11 mouse cellular contexts compared by ENCODE assay signal in genomic region chr8:127856351-127857135, GRCm38 (mm10).
DNase-seq lines count a peak whose midpoint lies in the region; ATAC-seq and TF ChIP-seq lines count a peak whose summit lies in the region.
"Had no signal": no experiment of that assay in that cellular context is flagged by ENCODE, and none has a peak within 500 bp of the region (broad histone marks: within the 10 kb centered on the region; RNA-seq: fewer than 3 reads in every experiment).

No protein-coding gene starts in this region.

- no peak for TF ChIP-seq CTCF in heart, postnatal 0 days (IDR thresholded peaks at IDR 0.05; ENCODE audit: low read depth)
- TF ChIP-seq CTCF in layer of hippocampus, adult 2 months (conservative IDR thresholded peaks at IDR 0.05) = no peak

- 36% methylated on average over 5 of the region's 5 CpGs for WGBS in heart, postnatal 0 days
- 22% methylated on average over 5 of the region's 5 CpGs for WGBS in lung, embryonic 15.5 days
- WGBS in hindbrain, embryonic 12.5 days = 52% methylated on average over 5 of the region's 5 CpGs

- no peaks in the 10 kb centered on the region for H3K36me3 ChIP-seq in heart, postnatal 0 days (replicated peaks; ENCODE audit: control insufficient read depth, insufficient read depth, low read length)
- H3K36me3 ChIP-seq in lung, embryonic 15.5 days = no peaks in the 10 kb centered on the region
- no peaks in the 10 kb centered on the region for H3K36me3 ChIP-seq in hindbrain, embryonic 12.5 days
- H3K36me3 ChIP-seq: neural tube, embryonic 15.5 days had no signal

- no peak for TF ChIP-seq EP300 in heart, postnatal 0 days (IDR thresholded peaks at IDR 0.05; ENCODE audit: low read depth)

- H3K4me3 ChIP-seq in heart, postnatal 0 days (ENCODE audit: low read depth, low read length) = no peak overlapping the region
- no peak overlapping the region for H3K4me3 ChIP-seq in lung, embryonic 15.5 days
- no peak overlapping the region for H3K4me3 ChIP-seq in layer of hippocampus, adult 2 months
- no peak overlapping the region for H3K4me3 ChIP-seq in hindbrain, embryonic 12.5 days
- H3K4me3 ChIP-seq: left cerebral cortex, adult 2 months; neural tube, embryonic 15.5 days had no signal

- H3K4me2 ChIP-seq in heart, postnatal 0 days (ENCODE audit: low read depth, low read length) = no peak overlapping the region
- no peak overlapping the region for H3K4me2 ChIP-seq in lung, embryonic 15.5 days
- H3K4me2 ChIP-seq in hindbrain, embryonic 12.5 days (replicated peaks) = no peak overlapping the region
- H3K4me2 ChIP-seq: neural tube, embryonic 15.5 days had no signal

- H3K4me1 ChIP-seq in heart, postnatal 0 days (ENCODE audit: control insufficient read depth, insufficient read depth) = peaks cover 14% of the 10 kb centered on the region
- H3K4me1 ChIP-seq in lung, embryonic 15.5 days = peaks cover 26% of the 10 kb centered on the region
- H3K4me1 ChIP-seq in hindbrain, embryonic 12.5 days = peaks cover 2% of the 10 kb centered on the region; the same call in 1 of the 2 replicates
- H3K4me1 ChIP-seq: neural tube, embryonic 15.5 days had no signal

- DNase-seq in adrenal gland, postnatal 14 days = peak; percentile 26
- DNase-seq in adrenal gland, postnatal 25 days = no peak
- peak; percentile 47 for DNase-seq in MN1 (ENCODE audit: low spot score)
- DNase-seq in heart, postnatal 0 days (ENCODE audit: low spot score) = no peak
- DNase-seq in layer of hippocampus, adult 2 months (ENCODE audit: low spot score in 2 of 2) = no peak
- DNase-seq in cerebellum, adult 18-20 months = no peak

- 0 out of 2 replicates have a peak overlapping the region, but pooled peaks have one; percentile 36 for H3K27ac ChIP-seq in heart, postnatal 0 days (ENCODE audit: low read depth)
- peak overlapping the region; percentile 66 for H3K27ac ChIP-seq in lung, embryonic 15.5 days
- no peak overlapping the region for H3K27ac ChIP-seq in layer of hippocampus, adult 2 months
- H3K27ac ChIP-seq in hindbrain, embryonic 12.5 days = no peak overlapping the region
- H3K27ac ChIP-seq: left cerebral cortex, adult 2 months; macrophage; neural tube, embryonic 15.5 days had no signal

- no peaks in the 10 kb centered on the region for H3K9me3 ChIP-seq in heart, postnatal 0 days (replicated peaks; ENCODE audit: control insufficient read depth, low read length)
- H3K9me3 ChIP-seq in lung, embryonic 15.5 days = no peaks in the 10 kb centered on the region
- H3K9me3 ChIP-seq in hindbrain, embryonic 12.5 days (replicated peaks) = no peaks in the 10 kb centered on the region
- H3K9me3 ChIP-seq: neural tube, embryonic 15.5 days had no signal

- ATAC-seq in heart, postnatal 0 days (ENCODE audit: insufficient read depth, low read depth) = no peak
- peak; percentile 58; the same call in 1 of the 2 replicates for ATAC-seq in lung, embryonic 15.5 days (ENCODE audit: borderline replicate concordance, extremely low read depth, low FRiP score, low TSS enrichment)
- ATAC-seq in hindbrain, embryonic 12.5 days (ENCODE audit: low FRiP score) = no peak

- no peak overlapping the region for H3K9ac ChIP-seq in heart, postnatal 0 days (replicated peaks; ENCODE audit: low read depth, low read length)
- H3K9ac ChIP-seq in lung, embryonic 15.5 days = no peak overlapping the region
- H3K9ac ChIP-seq in hindbrain, embryonic 12.5 days = no peak overlapping the region
- H3K9ac ChIP-seq: neural tube, embryonic 15.5 days had no signal

- H3K27me3 ChIP-seq in heart, postnatal 0 days (ENCODE audit: control insufficient read depth, insufficient read depth, low read length) = no peaks in the 10 kb centered on the region
- H3K27me3 ChIP-seq in lung, embryonic 15.5 days = no peaks in the 10 kb centered on the region
- H3K27me3 ChIP-seq in hindbrain, embryonic 12.5 days = no peaks in the 10 kb centered on the region
- H3K27me3 ChIP-seq: neural tube, embryonic 15.5 days had no signal

Comparison
In these comparisons a context has a peak if more than half of its experiments do, and no peak if none do; other contexts are left out.
1. DNase-seq: peak in adrenal gland, postnatal 14 days (single experiment) and MN1 (single experiment); none in adrenal gland, postnatal 25 days (single experiment), heart, postnatal 0 days (single experiment), layer of hippocampus, adult 2 months (0 of 2) and cerebellum, adult 18-20 months (0 of 2).
2. H3K27ac ChIP-seq: peak in heart, postnatal 0 days (single experiment) and lung, embryonic 15.5 days (single experiment); none in layer of hippocampus, adult 2 months (single experiment) and hindbrain, embryonic 12.5 days (single experiment).